ENCODE assay signal across 8 mouse cellular contexts in the genomic region with DNA sequence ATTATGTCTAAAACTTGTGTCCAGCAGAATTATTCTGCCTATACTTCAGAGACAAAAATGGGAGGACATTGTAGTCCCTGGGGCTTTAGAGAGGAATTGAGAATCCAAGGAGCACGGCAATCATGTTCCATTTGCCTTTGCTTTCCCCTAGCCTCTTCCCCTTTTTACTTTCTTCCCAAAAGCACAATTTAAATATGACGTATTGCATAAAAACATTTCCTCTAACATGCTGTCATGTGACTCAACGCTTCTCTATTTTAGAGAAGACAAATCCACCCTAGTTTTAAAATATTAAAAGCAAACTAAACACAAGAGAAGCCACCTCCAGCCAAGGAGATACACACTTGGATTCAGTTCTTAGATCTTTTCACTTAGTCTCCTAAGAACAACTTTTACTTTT. TPM values are rescaled to one million over a fixed set of nuclear protein-coding genes. Genes with fewer than 3 reads are reported as not detected.
DNase-seq lines count a peak whose midpoint lies in the region; ATAC-seq and TF ChIP-seq lines count a peak whose summit lies in the region.

No protein-coding gene starts in this region.

- no peaks in the 10 kb centered on the region for H3K9me3 ChIP-seq in forebrain, postnatal 0 days (ENCODE audit: low read length)
- H3K9me3 ChIP-seq in liver, embryonic 16.5 days (replicated peaks; ENCODE audit: control insufficient read depth, low read length): no peaks in the 10 kb centered on the region

- H3K4me1 ChIP-seq in forebrain, postnatal 0 days (ENCODE audit: insufficient read depth): peaks cover 7% of the 10 kb centered on the region; the same call in 1 of the 2 replicates
- H3K4me1 ChIP-seq in liver, embryonic 16.5 days (ENCODE audit: control insufficient read depth, low read depth, low read length): peaks cover 13% of the 10 kb centered on the region

- H3ac ChIP-seq in C2C12 (ENCODE audit: control insufficient read depth, insufficient read length, low read depth): no peak overlapping the region

- no peak for TF ChIP-seq CTCF in C2C12 (IDR thresholded peaks at IDR 0.05; ENCODE audit: control insufficient read depth, insufficient read depth, insufficient read length)
- TF ChIP-seq CTCF in forebrain, postnatal 0 days (IDR thresholded peaks at IDR 0.05; ENCODE audit: low read depth): no peak

- peak; percentile 63 for DNase-seq in 3T3-L1 (ENCODE audit: low read depth, low spot score)
- no peak for DNase-seq in forebrain, postnatal 0 days
- DNase-seq in c-Kit-positive CD71-positive TER-119-positive erythroid progenitor cells, embryonic 14.5 days (ENCODE audit: low spot score): no peak
- DNase-seq in layer of hippocampus, postnatal 36 days: no peak
- no peak for DNase-seq in gastrocnemius, postnatal 4 days (ENCODE audit: low spot score in 2 of 2)
- DNase-seq in right cerebral cortex, postnatal 25 days: no peak

- peak overlapping the region; percentile 85 for H3K9ac ChIP-seq in forebrain, postnatal 0 days
- peak overlapping the region; percentile 99 for H3K9ac ChIP-seq in liver, embryonic 16.5 days (ENCODE audit: low read depth, low read length)

- 28% methylated on average over 3 of the region's 3 CpGs for WGBS in forebrain, postnatal 0 days
- WGBS in liver, embryonic 16.5 days (ENCODE audit: insufficient replicate concordance): 8% methylated on average over 3 of the region's 3 CpGs

- H3K79me2 ChIP-seq in C2C12 (ENCODE audit: control insufficient read depth, insufficient read depth): peaks cover 15% of the 10 kb centered on the region

- peak overlapping the region; percentile 97 for H3K27ac ChIP-seq in forebrain, postnatal 0 days (ENCODE audit: low read depth, low read length)
- H3K27ac ChIP-seq in liver, embryonic 16.5 days (ENCODE audit: low read length): peak overlapping the region; percentile 90

- H3K4me2 ChIP-seq in forebrain, postnatal 0 days (ENCODE audit: low read depth): peak overlapping the region; percentile 74
- H3K4me2 ChIP-seq in liver, embryonic 16.5 days (ENCODE audit: low read depth, low read length): peak overlapping the region; percentile 95

- no peak for ATAC-seq in forebrain, postnatal 0 days
- no peak for ATAC-seq in liver, embryonic 16.5 days (ENCODE audit: low read depth)

- peaks cover 3% of the 10 kb centered on the region for H3K79me3 ChIP-seq in C2C12 (ENCODE audit: low read depth)

- H3K4me3 ChIP-seq in C2C12 (ENCODE audit: insufficient read depth, poor library complexity, severe bottlenecking): peak overlapping the region; percentile 85
- H3K4me3 ChIP-seq in forebrain, postnatal 0 days (ENCODE audit: low read depth, low read length): peak overlapping the region; percentile 85
- H3K4me3 ChIP-seq in liver, embryonic 16.5 days (ENCODE audit: low read depth, low read length): peak overlapping the region; percentile 99

- H3K36me3 ChIP-seq in C2C12 (ENCODE audit: control insufficient read depth, insufficient read depth): peaks cover 34% of the 10 kb centered on the region
- peaks cover 26% of the 10 kb centered on the region for H3K36me3 ChIP-seq in forebrain, postnatal 0 days (ENCODE audit: insufficient read depth)
- peaks cover 21% of the 10 kb centered on the region for H3K36me3 ChIP-seq in liver, embryonic 16.5 days (ENCODE audit: control insufficient read depth, insufficient read depth)

- no peaks in the 10 kb centered on the region for H3K27me3 ChIP-seq in C2C12 (ENCODE audit: control insufficient read depth, insufficient read depth, insufficient read length)
- no peaks in the 10 kb centered on the region for H3K27me3 ChIP-seq in forebrain, postnatal 0 days (ENCODE audit: insufficient read depth, low read length)
- no peaks in the 10 kb centered on the region for H3K27me3 ChIP-seq in liver, embryonic 16.5 days (ENCODE audit: control insufficient read depth, insufficient read depth, low read depth, low read length)

TF ChIP-seq in C2C12, 6 proteins besides CTCF, POLR2A, EP300 and RAD21:
- no peak for TF ChIP-seq MYOD1 (IDR thresholded peaks at IDR 0.05; ENCODE audit: control insufficient read depth, insufficient read length, low read depth)
- peak; percentile 59 for TF ChIP-seq USF1 (IDR thresholded peaks at IDR 0.05; ENCODE audit: low read depth)

RNA-seq across cellular contexts. Expression of gene Synj1, which starts 0.7 kb away (rescaled TPM):
- 11.3 TPM for polyA plus RNA-seq in C2C12 (2012; fragmentation: generic; extraction: Trizol)
- total RNA-seq in forebrain, postnatal 0 days (2014; rRNA removed): 48.2 and 62.5 TPM in 2 replicates
- 24.8 and 38.0 TPM in 2 replicates for polyA plus RNA-seq in forebrain, postnatal 0 days (2015; fragmentation: Nextera tagmentation; extraction: Ambion mirVana)
- 20.4 and 23.8 TPM in 2 replicates for polyA plus RNA-seq in liver, embryonic 16.5 days (2015; fragmentation: Nextera tagmentation; extraction: Ambion mirVana)
- 100 to 1,000 TPM; 381 to 404 TPM for total RNA-seq in layer of hippocampus, postnatal 36 days (2021)
- total RNA-seq in gastrocnemius, postnatal 4 days (2021): 10 to 100 TPM; 17.2 to 23.5 TPM

RNA-seq across cellular contexts. Expression of gene Paxbp1, which starts 32.5 kb away (rescaled TPM):
- 6.1 TPM for polyA plus RNA-seq in C2C12 (2012; fragmentation: generic; extraction: Trizol)
- total RNA-seq in forebrain, postnatal 0 days (2014; rRNA removed): 80.0 and 88.6 TPM in 2 replicates
- 10.3 and 19.5 TPM in 2 replicates for polyA plus RNA-seq in forebrain, postnatal 0 days (2015; fragmentation: Nextera tagmentation; extraction: Ambion mirVana)
- 15.4 and 18.3 TPM in 2 replicates for polyA plus RNA-seq in liver, embryonic 16.5 days (2015; fragmentation: Nextera tagmentation; extraction: Ambion mirVana)
- 10 to 100 TPM; 68.1 to 77.8 TPM for total RNA-seq in layer of hippocampus, postnatal 36 days (2021)
- total RNA-seq in gastrocnemius, postnatal 4 days (2021): 10 to 100 TPM; 30.5 to 42.7 TPM
